8 mouse cellular contexts compared by ENCODE assay signal in genomic region chr1:132594587-132594986, GRCm38 (mm10). TPM values are rescaled to one million over a fixed set of nuclear protein-coding genes. Genes with fewer than 3 reads are reported as not detected.
DNase-seq lines count a peak whose midpoint lies in the region; ATAC-seq and TF ChIP-seq lines count a peak whose summit lies in the region.

No protein-coding gene starts in this region.

- H3K9me3 ChIP-seq in ES-E14 (ENCODE audit: control insufficient read depth, insufficient read depth, low read depth, low read length): no peaks in the 10 kb centered on the region
- no peaks in the 10 kb centered on the region for H3K9me3 ChIP-seq in embryonic facial prominence, embryonic 14.5 days (ENCODE audit: control insufficient read depth, low read length)

- DNase-seq in ES-E14 (ENCODE audit: low read depth, low spot score): peak; percentile 71
- DNase-seq in embryonic facial prominence, embryonic 14.5 days (ENCODE audit: low spot score): peak; percentile 73
- DNase-seq in heart, postnatal 14 days: peak; percentile 72 to 80
- DNase-seq in layer of hippocampus, adult 9-10 months (ENCODE audit: low spot score): peak; percentile 67
- DNase-seq in lung, postnatal 36 days: peak; percentile 65
- peak; percentile 81 to 83 for DNase-seq in right cerebral cortex, adult 2 months (ENCODE audit: low spot score in 2 of 2)
- peak; percentile 31 for DNase-seq in yolk sac, embryonic 10.5 days (ENCODE audit: low spot score)

- no peak overlapping the region for H3K9ac ChIP-seq in ES-E14 (ENCODE audit: insufficient read depth, low read depth, low read length, poor library complexity, severe bottlenecking)
- no peak overlapping the region for H3K9ac ChIP-seq in embryonic facial prominence, embryonic 14.5 days (ENCODE audit: low read depth, low read length)

- WGBS in embryonic facial prominence, embryonic 14.5 days: 11% methylated on average over 4 of the region's 4 CpGs

- in situ Hi-C loops in ES-E14 (cut with MboI; ENCODE audit: low sequenced_read_pairs in 2 of 2, unreplicated experiment in 2 of 2): loop anchor here (5.0 kb wide), 1 partner anchor 67 kb away; no protein-coding TSS in a partner anchor

- TF ChIP-seq POLR2A in bone marrow macrophage, adult 2 months (IDR thresholded peaks at IDR 0.05; ENCODE audit: borderline replicate concordance, low read depth, low read length): no peak

- no peak overlapping the region for H3K4me3 ChIP-seq in ES-E14 (ENCODE audit: insufficient read depth in 1 of 2, low read depth in 1 of 2, low read length in 2 of 2, poor library complexity in 1 of 2, severe bottlenecking in 1 of 2)
- H3K4me3 ChIP-seq in bone marrow macrophage, adult 2 months (ENCODE audit: insufficient read depth, low read length): no peak overlapping the region
- H3K4me3 ChIP-seq in embryonic facial prominence, embryonic 14.5 days (ENCODE audit: low read depth, low read length): no peak overlapping the region

- TF ChIP-seq CTCF in bone marrow macrophage, adult 2 months (IDR thresholded peaks at IDR 0.05; ENCODE audit: low read depth, low read length): peak; percentile 73

- H3K4me2 ChIP-seq in embryonic facial prominence, embryonic 14.5 days (ENCODE audit: low read depth, low read length): no peak overlapping the region

- intact Hi-C loops in heart, postnatal 14 days (cut with DNase I): loop anchor here (1.0 to 2.0 kb wide), 2 partner anchors 68 to 228 kb away; no protein-coding TSS in a partner anchor

- no peak overlapping the region for H3K27ac ChIP-seq in ES-E14 (ENCODE audit: insufficient read depth, low read depth, low read length, poor library complexity, severe bottlenecking)
- no peak overlapping the region for H3K27ac ChIP-seq in bone marrow macrophage, adult 2 months (ENCODE audit: insufficient read depth, low read depth, low read length)
- H3K27ac ChIP-seq in embryonic facial prominence, embryonic 14.5 days (replicated peaks; ENCODE audit: low read depth, low read length): no peak overlapping the region

- no peaks in the 10 kb centered on the region for H3K36me3 ChIP-seq in ES-E14 (ENCODE audit: control insufficient read depth, insufficient read depth, low read length, poor library complexity, severe bottlenecking)
- H3K36me3 ChIP-seq in embryonic facial prominence, embryonic 14.5 days (ENCODE audit: control insufficient read depth, insufficient read depth, low read length): no peaks in the 10 kb centered on the region

- ATAC-seq in embryonic facial prominence, embryonic 14.5 days (ENCODE audit: low read depth): peak; percentile 81

- H3K4me1 ChIP-seq in ES-E14 (ENCODE audit: control insufficient read depth in 2 of 2, insufficient read depth in 2 of 2, low read length in 2 of 2, poor library complexity in 1 of 2): peaks cover 0 to 3% of the 10 kb centered on the region in 2 experiments; a peak in 1 of 4 replicates
- H3K4me1 ChIP-seq in bone marrow macrophage, adult 2 months (ENCODE audit: control insufficient read depth, insufficient read depth, low read length): no peaks in the 10 kb centered on the region
- H3K4me1 ChIP-seq in embryonic facial prominence, embryonic 14.5 days (ENCODE audit: control insufficient read depth, insufficient read depth, low read length): no peaks in the 10 kb centered on the region

- no peaks in the 10 kb centered on the region for H3K27me3 ChIP-seq in embryonic facial prominence, embryonic 14.5 days (replicated peaks; ENCODE audit: control insufficient read depth, insufficient read depth, low read length)

TF ChIP-seq in ES-E14, 5 proteins besides CTCF, POLR2A, EP300 and RAD21:
- TF ChIP-seq CHD2 (IDR thresholded peaks at IDR 0.05; ENCODE audit: low read depth, low read length): no peak
- peak; percentile 80; the same call in 1 of the 2 replicates for TF ChIP-seq ZC3H11A (IDR thresholded peaks at IDR 0.05; ENCODE audit: borderline replicate concordance, low read depth, low read length)
- TF ChIP-seq MAFK (IDR thresholded peaks at IDR 0.05; ENCODE audit: insufficient read depth, low read depth, low read length): 0 out of 2 replicates have a peak, but pooled peaks have one; percentile 10
- no peak for TF ChIP-seq HCFC1 (IDR thresholded peaks at IDR 0.05; ENCODE audit: borderline replicate concordance, insufficient read depth, low read length)
- TF ChIP-seq ZNF384 (IDR thresholded peaks at IDR 0.05; ENCODE audit: low read depth, low read length): no peak

RNA-seq across cellular contexts. Expression of gene Cntn2, which starts 51.5 kb away (rescaled TPM):
- 2.9 and 4.8 TPM in 2 replicates for total RNA-seq in ES-E14 (2012; rRNA removed)
- polyA plus RNA-seq in bone marrow macrophage, adult 2 months (2012; ENCODE audit: insufficient read depth, insufficient read length, missing spikeins): not detected in 2 replicates
- polyA plus RNA-seq in embryonic facial prominence, embryonic 14.5 days (2014; fragmentation: Nextera tagmentation; extraction: Ambion mirVana): 3.6 and 4.3 TPM in 2 replicates
- total RNA-seq in heart, postnatal 14 days (2021): 1 to 10 TPM; 3.5 to 4.6 TPM

Comparison
In these comparisons a context has a peak if more than half of its experiments do, and no peak if none do; other contexts are left out.
1. DNase-seq: peak in every context shown above with its lines; median percentile 82 in right cerebral cortex, adult 2 months; 76 in heart, postnatal 14 days; 73 in embryonic facial prominence, embryonic 14.5 days; 71 in ES-E14; 67 in layer of hippocampus, adult 9-10 months; 65 in lung, postnatal 36 days; 31 in yolk sac, embryonic 10.5 days.